Mouse (Mus musculus): ENCODE data around the gene Nfatc2.

Gene Nfatc2

DNA sequence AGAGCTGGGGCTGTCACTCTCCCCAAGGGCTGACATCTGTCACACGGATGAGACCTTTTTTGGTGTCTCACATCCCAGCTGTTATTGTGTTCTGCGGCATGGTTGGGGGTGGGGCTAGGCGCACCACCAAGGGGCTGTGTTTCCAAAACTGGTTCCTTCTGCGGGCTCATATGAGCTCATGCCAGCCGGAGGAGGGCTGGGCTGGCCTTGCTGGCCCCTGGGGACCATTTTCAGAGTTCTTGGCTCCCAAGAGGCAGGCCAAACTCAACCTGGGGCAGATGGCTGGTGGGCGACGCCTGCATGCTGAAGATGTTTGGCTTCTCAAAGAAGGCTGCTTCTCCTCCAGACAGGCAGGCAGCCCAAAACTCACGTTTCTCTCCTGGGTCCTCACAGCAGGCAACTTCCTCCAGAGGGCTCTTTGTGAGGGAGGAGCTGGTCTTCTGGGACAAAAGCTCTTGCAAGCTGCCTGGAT, 162.4 kb downstream of the Nfatc2 start:
- peaks cover 11% of the 10 kb centered on the region for H3K9me3 ChIP-seq (ENCODE audit: low read length)
- no peak for TF ChIP-seq POU5F1 (IDR thresholded peaks at IDR 0.05; ENCODE audit: borderline replicate concordance, low read length)
- no peak for TF ChIP-seq NANOG (IDR thresholded peaks at IDR 0.05; ENCODE audit: borderline replicate concordance, low read length)
- TF ChIP-seq CTCF (conservative IDR thresholded peaks at IDR 0.05; ENCODE audit: low read length): no peak
- 0 out of 2 replicates have a peak overlapping the region, but pooled peaks have one; percentile 7 for H3K4me3 ChIP-seq (replicated peaks; ENCODE audit: low read length)
- peaks cover 37% of the 10 kb centered on the region for H3K27me3 ChIP-seq (ENCODE audit: insufficient read depth, low read length)
- H3K4me1 ChIP-seq (replicated peaks; ENCODE audit: low read depth, low read length): peaks cover 33% of the 10 kb centered on the region
- H3K36me3 ChIP-seq (ENCODE audit: insufficient read depth, low read length): no peaks in the 10 kb centered on the region

DNA sequence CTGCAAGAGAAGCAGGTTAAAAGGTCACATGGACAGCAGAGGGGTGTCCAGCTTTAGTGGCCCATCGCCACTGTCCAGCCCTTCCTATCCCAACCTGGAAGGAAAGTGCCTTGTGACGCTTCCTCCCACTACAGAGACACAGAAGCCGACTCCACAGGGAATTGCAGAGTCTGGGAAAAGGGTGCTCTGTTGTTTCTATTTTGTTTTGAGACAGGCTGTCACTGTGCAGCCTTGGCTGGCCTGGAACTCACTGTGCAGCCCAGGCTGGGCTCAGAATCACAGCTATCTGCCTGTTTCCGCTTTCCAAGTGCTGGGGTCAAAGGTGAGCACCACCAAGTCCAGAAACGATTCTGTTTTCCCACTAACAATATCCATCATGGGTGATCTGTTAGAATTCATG, 167.3 kb downstream of the Nfatc2 start:
- Histone ChIP-seq H3K9me3 (ENCODE audit: low read length) (peaks cover 7% of the 10 kb centered on the region; the same call in 1 of the 2 replicates), H3K36me3 (ENCODE audit: insufficient read depth, low read length) (no peaks in the 10 kb centered on the region), H3K4me1 (replicated peaks; ENCODE audit: low read depth, low read length) (peaks cover 16% of the 10 kb centered on the region), H3K27me3 (ENCODE audit: insufficient read depth, low read length) (0 out of 2 replicates have a peak, but pooled peaks cover 7% of the 10 kb centered on the region), H3K4me3 (replicated peaks; ENCODE audit: low read length) (no peak overlapping the region)
- TF ChIP-seq CTCF (conservative IDR thresholded peaks at IDR 0.05; ENCODE audit: low read length) (no peak), POU5F1 (IDR thresholded peaks at IDR 0.05; ENCODE audit: borderline replicate concordance, low read length) (no peak), NANOG (IDR thresholded peaks at IDR 0.05; ENCODE audit: borderline replicate concordance, low read length) (no peak)

DNA sequence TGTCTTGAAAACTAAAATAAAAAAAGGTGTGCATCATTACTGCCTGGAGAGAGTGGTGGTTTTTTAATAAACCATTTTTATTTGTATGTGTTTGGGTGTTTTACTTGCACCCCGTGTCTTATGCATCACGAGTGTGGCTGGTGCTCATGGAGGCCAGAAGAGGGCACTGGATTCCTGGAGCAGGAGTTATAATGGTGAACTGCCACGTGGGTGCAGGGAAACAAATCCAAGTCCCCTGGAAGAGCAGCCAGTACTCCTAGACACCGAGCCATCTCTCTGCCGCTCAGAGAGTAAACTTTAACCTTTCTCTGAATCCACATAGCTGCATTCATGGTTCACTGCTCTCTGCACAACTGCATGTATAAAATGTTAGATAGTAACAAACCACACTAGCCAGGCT, 168.1 kb downstream of the Nfatc2 start:
- Histone ChIP-seq H3K4me3 (replicated peaks; ENCODE audit: low read length) (no peak overlapping the region), H3K27me3 (ENCODE audit: insufficient read depth, low read length) (0 out of 2 replicates have a peak, but pooled peaks cover 7% of the 10 kb centered on the region), H3K36me3 (ENCODE audit: insufficient read depth, low read length) (no peaks in the 10 kb centered on the region), H3K4me1 (replicated peaks; ENCODE audit: low read depth, low read length) (peaks cover 8% of the 10 kb centered on the region), H3K9me3 (ENCODE audit: low read length) (peaks cover 7% of the 10 kb centered on the region; the same call in 1 of the 2 replicates)
- TF ChIP-seq NANOG (IDR thresholded peaks at IDR 0.05; ENCODE audit: borderline replicate concordance, low read length): no peak
- TF ChIP-seq CTCF (conservative IDR thresholded peaks at IDR 0.05; ENCODE audit: low read length): no peak
- TF ChIP-seq POU5F1 (IDR thresholded peaks at IDR 0.05; ENCODE audit: borderline replicate concordance, low read length): no peak

- peaks cover 15% of the 10 kb centered on the region for H3K9me3 ChIP-seq (ENCODE audit: low read length)
- no peaks in the 10 kb centered on the region for H3K4me1 ChIP-seq (replicated peaks; ENCODE audit: low read depth, low read length)
- H3K36me3 ChIP-seq (ENCODE audit: insufficient read depth, low read length): no peaks in the 10 kb centered on the region
- no peaks in the 10 kb centered on the region for H3K27me3 ChIP-seq (ENCODE audit: insufficient read depth, low read length)
- TF ChIP-seq NANOG (IDR thresholded peaks at IDR 0.05; ENCODE audit: borderline replicate concordance, low read length) (no peak), CTCF (conservative IDR thresholded peaks at IDR 0.05; ENCODE audit: low read length) (no peak), POU5F1 (IDR thresholded peaks at IDR 0.05; ENCODE audit: borderline replicate concordance, low read length) (no peak)
- H3K4me3 ChIP-seq (replicated peaks; ENCODE audit: low read length): no peak overlapping the region
Measured at GRCm38 (mm10) chr2:168432394-168432793, 169.1 kb downstream of the Nfatc2 start.

- H3K4me3 ChIP-seq (replicated peaks; ENCODE audit: low read length): peak overlapping the region; percentile 30; the same call in 1 of the 2 replicates
- H3K4me1 ChIP-seq (replicated peaks; ENCODE audit: low read depth, low read length): peaks cover 12% of the 10 kb centered on the region
- H3K27me3 ChIP-seq (ENCODE audit: insufficient read depth, low read length): peaks cover 4% of the 10 kb centered on the region; the same call in 1 of the 2 replicates
- H3K9me3 ChIP-seq (ENCODE audit: low read length): peaks cover 10% of the 10 kb centered on the region
- no peak for TF ChIP-seq NANOG (IDR thresholded peaks at IDR 0.05; ENCODE audit: borderline replicate concordance, low read length)
- no peak for TF ChIP-seq CTCF (conservative IDR thresholded peaks at IDR 0.05; ENCODE audit: low read length)
- TF ChIP-seq POU5F1 (IDR thresholded peaks at IDR 0.05; ENCODE audit: borderline replicate concordance, low read length): no peak
- H3K36me3 ChIP-seq (ENCODE audit: insufficient read depth, low read length): no peaks in the 10 kb centered on the region
Measured at GRCm38 (mm10) chr2:168429598-168429997, 171.9 kb downstream of the Nfatc2 start.

DNA sequence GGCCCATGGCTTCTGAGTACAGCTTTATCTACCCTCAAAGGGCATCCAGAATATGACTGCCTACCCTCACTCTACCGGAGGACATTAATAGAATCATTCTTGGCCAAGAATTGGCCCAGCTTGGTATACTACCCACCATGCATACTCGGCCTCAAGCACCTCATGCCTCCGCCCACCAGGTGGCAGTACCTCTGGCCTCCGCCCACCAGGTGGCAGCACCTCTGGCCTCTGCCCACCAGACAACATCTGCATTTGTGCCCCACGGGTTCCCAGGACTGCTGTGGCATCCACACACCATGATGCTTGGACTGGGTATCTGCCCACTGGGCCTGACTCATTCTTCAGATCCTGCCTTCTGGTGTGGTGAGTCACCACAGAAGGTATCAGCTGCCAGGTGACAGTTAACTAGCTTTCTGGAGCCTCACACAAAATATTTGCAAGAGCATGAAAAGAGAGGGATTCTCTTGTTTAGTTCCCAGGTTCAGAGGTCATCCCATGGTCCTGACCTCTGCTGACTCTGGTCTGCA, 173.0 kb downstream of the Nfatc2 start:
- peaks cover 12% of the 10 kb centered on the region for H3K4me1 ChIP-seq (replicated peaks; ENCODE audit: low read depth, low read length)
- H3K4me3 ChIP-seq (replicated peaks; ENCODE audit: low read length): no peak overlapping the region
- peaks cover 4% of the 10 kb centered on the region; the same call in 1 of the 2 replicates for H3K27me3 ChIP-seq (ENCODE audit: insufficient read depth, low read length)
- H3K9me3 ChIP-seq (ENCODE audit: low read length): peaks cover 10% of the 10 kb centered on the region
- TF ChIP-seq CTCF (conservative IDR thresholded peaks at IDR 0.05; ENCODE audit: low read length): peak; percentile 69
- no peak for TF ChIP-seq NANOG (IDR thresholded peaks at IDR 0.05; ENCODE audit: borderline replicate concordance, low read length)
- H3K36me3 ChIP-seq (ENCODE audit: insufficient read depth, low read length): no peaks in the 10 kb centered on the region
